Mouse (Mus musculus) kidney, embryonic 16.5 days (tissue): ENCODE measurements at regions not wholly inside any gene's neighbourhood (a gene's known extent, or its start where the extent isn't known, plus 50 kb on each side); places are given as distances from the start of the nearest gene placed in this dataset.

Source experiments
- ATAC-seq: fragments of 200-750 bp; cut with Nextera tagmentation; 2 replicates; pipeline ENCODE4 v1.8.0; 2017; ENCODE audit warnings: moderate TSS enrichment; ENCODE audit not compliant: low FRiP score, low TSS enrichment
- H3K27ac ChIP-seq: fragments of 300-500 bp; sonication (generic); 2 replicates; pipeline ENCODE4 v1.5.1; 2014; ENCODE audit warnings: low read length
- H3K27me3 ChIP-seq: fragments of 300-500 bp; sonication (generic); 2 replicates; pipeline ENCODE4 v1.6.1; 2014; ENCODE audit warnings: low read length, control low read depth, mixed read lengths; ENCODE audit not compliant: insufficient read depth
- H3K36me3 ChIP-seq: fragments of 300-500 bp; sonication (generic); 2 replicates; pipeline ENCODE4 v1.6.1; 2014; ENCODE audit warnings: low read length, control low read depth, mixed read lengths; ENCODE audit not compliant: insufficient read depth
- H3K4me1 ChIP-seq: fragments of 300-500 bp; sonication (generic); 2 replicates; pipeline ENCODE4 v1.6.1; 2014; ENCODE audit warnings: low read length, control low read depth, mixed read lengths; ENCODE audit not compliant: insufficient read depth
- H3K4me2 ChIP-seq: fragments of 300-500 bp; sonication (generic); replicated peaks from 2 replicates; pipeline ENCODE4 v1.6.1; 2014; ENCODE audit warnings: low read depth, low read length
- H3K4me3 ChIP-seq: fragments of 300-500 bp; sonication (generic); 2 replicates; pipeline ENCODE4 v1.5.1; 2014; ENCODE audit warnings: mild to moderate bottlenecking, low read length
- H3K9ac ChIP-seq: fragments of 300-500 bp; sonication (generic); replicated peaks from 2 replicates; pipeline ENCODE4 v1.6.1; 2014; ENCODE audit warnings: low read length
- H3K9me3 ChIP-seq: fragments of 300-500 bp; sonication (generic); 2 replicates; pipeline ENCODE4 v1.6.1; 2016; ENCODE audit warnings: low read length, control low read depth
- WGBS: fragments of 180-500 bp; shearing (Covaris S2); extraction: QIAGEN DNeasy Blood & Tissue Kit; methylation state at CpG from one replicate; pipeline ENCODE4 v1.1.7; 2014; 5-methylcytosine and 5-hydroxymethylcytosine counted together

DNA sequence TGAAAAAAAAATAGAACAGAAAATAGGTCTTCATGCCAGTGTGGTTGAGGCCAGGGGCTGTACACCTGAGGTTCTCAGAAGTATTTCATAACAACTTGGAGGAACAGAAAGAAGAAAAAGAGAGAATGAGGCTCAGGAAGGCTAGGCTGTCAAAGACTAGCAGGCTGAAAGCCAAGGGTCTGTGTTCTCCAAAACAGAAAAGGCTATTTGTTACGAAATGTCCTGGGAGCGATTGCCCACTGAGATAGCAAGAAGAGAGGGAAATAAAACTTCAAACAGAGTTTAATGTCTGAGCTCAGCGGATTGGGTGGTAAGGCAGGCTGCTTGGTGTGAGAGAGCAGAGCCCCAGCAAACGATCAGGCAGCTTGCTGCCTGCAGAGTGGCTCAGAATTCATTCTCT, 97.6 kb upstream of the Ldah start:
- 30% methylated on average over 4 of the region's 4 CpGs for WGBS
- Histone ChIP-seq H3K9ac (no peak overlapping the region), H3K4me3 (no peak overlapping the region), H3K36me3 (no peaks in the 10 kb centered on the region), H3K27me3 (no peaks in the 10 kb centered on the region), H3K4me1 (peaks cover 7% of the 10 kb centered on the region), H3K4me2 (no peak overlapping the region), H3K9me3 (no peaks in the 10 kb centered on the region), H3K27ac (no peak overlapping the region)
- ATAC-seq = no peak

DNA sequence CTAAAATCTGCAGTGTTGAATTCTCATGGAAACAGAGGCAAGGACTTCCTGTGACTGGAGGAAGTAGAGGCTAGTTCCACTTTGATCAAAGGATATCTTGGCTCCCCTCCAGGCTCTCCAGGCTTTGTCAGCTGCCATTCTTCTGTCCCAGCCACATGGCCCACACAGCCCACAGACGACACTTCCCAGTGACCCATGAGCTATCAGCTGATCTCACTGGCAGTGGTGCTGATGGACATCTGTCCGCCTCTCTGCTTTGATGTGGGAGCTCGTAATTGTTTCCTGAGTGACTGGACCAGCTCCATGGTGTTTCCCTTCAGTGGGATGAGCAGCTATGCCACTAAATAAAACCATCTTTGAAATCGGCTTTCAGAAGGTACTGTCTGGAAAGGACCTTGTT, 96.4 kb upstream of the Ldah start:
- no peak overlapping the region for H3K4me2 ChIP-seq
- H3K4me1 ChIP-seq = peaks cover 7% of the 10 kb centered on the region
- H3K27me3 ChIP-seq = no peaks in the 10 kb centered on the region
- no peaks in the 10 kb centered on the region for H3K36me3 ChIP-seq
- WGBS = 63% methylated on average over 4 of the region's 4 CpGs
- H3K9me3 ChIP-seq = no peaks in the 10 kb centered on the region
- no peak overlapping the region for H3K9ac ChIP-seq
- no peak overlapping the region for H3K27ac ChIP-seq
- H3K4me3 ChIP-seq = no peak overlapping the region
- ATAC-seq = no peak

DNA sequence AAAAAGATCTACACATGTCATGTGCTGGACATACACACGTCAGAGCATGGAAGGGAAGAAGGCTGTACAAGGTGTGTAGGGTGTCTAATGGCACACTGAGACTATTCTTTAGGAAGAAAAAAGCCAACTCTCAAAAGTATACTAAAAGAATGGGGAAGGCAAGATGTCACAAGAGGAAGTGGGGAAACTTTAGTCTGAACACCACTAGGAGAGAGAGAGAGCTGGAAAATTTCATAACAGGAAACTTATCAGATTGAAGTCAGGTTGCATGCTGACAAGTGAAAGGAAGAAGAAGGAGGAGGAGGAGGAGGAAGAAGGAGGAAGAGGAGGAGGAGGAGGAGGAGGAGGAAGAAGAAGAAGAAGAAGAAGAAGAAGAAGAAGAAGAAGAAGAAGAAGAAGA, 52.3 kb upstream of the Ldah start:
- Histone ChIP-seq H3K27me3 (no peaks in the 10 kb centered on the region), H3K9ac (no peak overlapping the region), H3K4me3 (no peak overlapping the region), H3K4me1 (no peaks in the 10 kb centered on the region), H3K9me3 (no peaks in the 10 kb centered on the region), H3K36me3 (no peaks in the 10 kb centered on the region), H3K4me2 (no peak overlapping the region), H3K27ac (no peak overlapping the region)
- ATAC-seq = no peak
- 67% methylated on average over 1 of the region's 1 CpGs for WGBS
